Mouse (Mus musculus): Measurements from ENCODE around the gene Krt42.
"Not testable (repeated sequence)": the region's sequence is repeated elsewhere in the genome, so short reads cannot be mapped to it uniquely, and the experiment has no call there.

The Krt42 gene

GRCm38 (mm10) chr11:100269821-100270332 is at the start of gene Krt42:
Gene Krt42 (minus strand): TSS chr11:100269871.
- DNase-seq (ENCODE audit: low spot score): no peak

GRCm38 (mm10) chr11:100318529-100319451 is 49.1 kb upstream of the Krt42 start:
- no peak for DNase-seq (ENCODE audit: low spot score)

- DNase-seq (ENCODE audit: low spot score): no peak
Measured at GRCm38 (mm10) chr11:100317826-100318380, 48.2 kb upstream of the Krt42 start.

- DNase-seq (ENCODE audit: low spot score): no peak
Measured at GRCm38 (mm10) chr11:100315439-100315838, 45.8 kb upstream of the Krt42 start.

- DNase-seq (ENCODE audit: low spot score): no peak
Measured at GRCm38 (mm10) chr11:100313424-100313823, 43.8 kb upstream of the Krt42 start.

- DNase-seq (ENCODE audit: low spot score): no peak
Measured at GRCm38 (mm10) chr11:100312096-100312679, 42.5 kb upstream of the Krt42 start.

- no peak for DNase-seq (ENCODE audit: low spot score)
Measured at GRCm38 (mm10) chr11:100311656-100312055, 42.0 kb upstream of the Krt42 start.

GRCm38 (mm10) chr11:100308672-100309071 is 39.0 kb upstream of the Krt42 start:
- DNase-seq (ENCODE audit: low spot score): not testable (repeated sequence)

GRCm38 (mm10) chr11:100307900-100308299 is 38.2 kb upstream of the Krt42 start:
- DNase-seq (ENCODE audit: low spot score): no peak

GRCm38 (mm10) chr11:100301292-100301691 is 31.6 kb upstream of the Krt42 start:
- no peak for DNase-seq (ENCODE audit: low spot score)

- no peak for DNase-seq (ENCODE audit: low spot score)
Measured at GRCm38 (mm10) chr11:100300293-100300692, 30.6 kb upstream of the Krt42 start.

- DNase-seq (ENCODE audit: low spot score): peak; percentile 66
Measured at GRCm38 (mm10) chr11:100298274-100299036, 28.8 kb upstream of the Krt42 start.

- no peak for DNase-seq (ENCODE audit: low spot score)
Measured at GRCm38 (mm10) chr11:100297801-100298200, 28.1 kb upstream of the Krt42 start.

GRCm38 (mm10) chr11:100295308-100295707 is 25.6 kb upstream of the Krt42 start:
- DNase-seq (ENCODE audit: low spot score): peak; percentile 66

- no peak for DNase-seq (ENCODE audit: low spot score)
Measured at GRCm38 (mm10) chr11:100292884-100293283, 23.2 kb upstream of the Krt42 start.

- DNase-seq (ENCODE audit: low spot score): no peak
Measured at GRCm38 (mm10) chr11:100290235-100290634, 20.6 kb upstream of the Krt42 start.

GRCm38 (mm10) chr11:100288942-100289341 is 19.3 kb upstream of the Krt42 start:
- DNase-seq (ENCODE audit: low spot score): no peak

- DNase-seq (ENCODE audit: low spot score): peak; percentile 31
Measured at GRCm38 (mm10) chr11:100287024-100287423, 17.4 kb upstream of the Krt42 start.

GRCm38 (mm10) chr11:100284988-100285387 is 15.3 kb upstream of the Krt42 start:
- no peak for DNase-seq (ENCODE audit: low spot score)

- DNase-seq (ENCODE audit: low spot score): peak; percentile 60
Measured at GRCm38 (mm10) chr11:100282549-100282948, 12.9 kb upstream of the Krt42 start.

GRCm38 (mm10) chr11:100281596-100282544 is 12.2 kb upstream of the Krt42 start:
- DNase-seq (ENCODE audit: low spot score): peak; percentile 83
